Mouse (Mus musculus): ENCODE data around the gene Mgst3. TPM values are rescaled to one million over a fixed set of nuclear protein-coding genes. Genes with fewer than 3 reads are reported as not detected.
"Not testable (repeated sequence)": the region's sequence is repeated elsewhere in the genome, so short reads cannot be mapped to it uniquely, and the experiment has no call there.

The Mgst3 gene
- total RNA-seq, 2 experiments from 2014 or later, result 301 to 305 TPM

GRCm38 (mm10) chr1:167358731-167359130 is 34.9 kb downstream of the Mgst3 start:
- DNase-seq, result no peak

GRCm38 (mm10) chr1:167357387-167357786 is 36.3 kb downstream of the Mgst3 start:
- no peak for DNase-seq

GRCm38 (mm10) chr1:167352403-167352802 is 41.2 kb downstream of the Mgst3 start:
- DNase-seq, result no peak

- DNase-seq, result no peak
Measured at GRCm38 (mm10) chr1:167350597-167351415, 42.8 kb downstream of the Mgst3 start.

- peak; percentile 95 to 97 for DNase-seq
Measured at GRCm38 (mm10) chr1:167349815-167350596, 43.6 kb downstream of the Mgst3 start, which contains the start of gene Aldh9a1. TSS of gene Aldh9a1 (plus strand) at chr1:167349991.

GRCm38 (mm10) chr1:167349206-167349605 is 44.4 kb downstream of the Mgst3 start:
- DNase-seq, result not testable (repeated sequence)

- not testable (repeated sequence) for DNase-seq
Measured at GRCm38 (mm10) chr1:167345994-167346520, 47.6 kb downstream of the Mgst3 start.

- DNase-seq, result no peak
Measured at GRCm38 (mm10) chr1:167342831-167343230, 50.8 kb downstream of the Mgst3 start.

GRCm38 (mm10) chr1:167340910-167341528 is 52.6 kb downstream of the Mgst3 start:
- no peak for DNase-seq

- DNase-seq, result peak in 1 of 2 experiments; percentile 23
Measured at GRCm38 (mm10) chr1:167340111-167340787, 53.4 kb downstream of the Mgst3 start.

- DNase-seq, result no peak
Measured at GRCm38 (mm10) chr1:167339177-167339781, 54.4 kb downstream of the Mgst3 start.

- peak; percentile 77 to 90 for DNase-seq
Measured at GRCm38 (mm10) chr1:167337463-167338095, 56.1 kb downstream of the Mgst3 start.

- no peak for DNase-seq
Measured at GRCm38 (mm10) chr1:167336398-167336797, 57.2 kb downstream of the Mgst3 start.

GRCm38 (mm10) chr1:167331106-167331505 is 62.5 kb downstream of the Mgst3 start:
- peak in 1 of 2 experiments; percentile 41 for DNase-seq

GRCm38 (mm10) chr1:167328776-167329175 is 64.9 kb downstream of the Mgst3 start:
- no peak for DNase-seq

Small RNAs within 50 kb of the gene (microRNA-seq; reads per million reads assigned to microRNA genes)
- gene Gm25911, result 0 to 0.38 reads per million in 2 experiments

Other genes starting within 250 kb of the Mgst3 start
- 10 to 100 TPM; 41.8 to 43.8 TPM for gene Uck2, start 108.5 kb downstream of the Mgst3 start, total RNA-seq (2021)
- 10 to 100 TPM; 83.6 to 99.6 TPM for gene Tmco1, start 85.5 kb downstream of the Mgst3 start, total RNA-seq (2021)
- 10 to 100 TPM; 17.8 to 20.8 TPM for gene Aldh9a1, start 43.9 kb downstream of the Mgst3 start, total RNA-seq (2021)
- 1 to 10 TPM; 2.6 to 3.2 TPM for gene Lrrc52, start 72.9 kb upstream of the Mgst3 start, total RNA-seq (2021)
- 10 to 100 TPM; 69.1 to 81.9 TPM for gene Rxrg, start 204.5 kb upstream of the Mgst3 start, total RNA-seq (2021)

All from heart, adult 18-20 months (tissue).